Mouse (Mus musculus): ENCODE measurements around the gene Usp28. TPM values are rescaled to one million over a fixed set of nuclear protein-coding genes. Genes with fewer than 3 reads are reported as not detected.

Usp28 gene
- 181 TPM for total RNA-seq (2023)

DNA sequence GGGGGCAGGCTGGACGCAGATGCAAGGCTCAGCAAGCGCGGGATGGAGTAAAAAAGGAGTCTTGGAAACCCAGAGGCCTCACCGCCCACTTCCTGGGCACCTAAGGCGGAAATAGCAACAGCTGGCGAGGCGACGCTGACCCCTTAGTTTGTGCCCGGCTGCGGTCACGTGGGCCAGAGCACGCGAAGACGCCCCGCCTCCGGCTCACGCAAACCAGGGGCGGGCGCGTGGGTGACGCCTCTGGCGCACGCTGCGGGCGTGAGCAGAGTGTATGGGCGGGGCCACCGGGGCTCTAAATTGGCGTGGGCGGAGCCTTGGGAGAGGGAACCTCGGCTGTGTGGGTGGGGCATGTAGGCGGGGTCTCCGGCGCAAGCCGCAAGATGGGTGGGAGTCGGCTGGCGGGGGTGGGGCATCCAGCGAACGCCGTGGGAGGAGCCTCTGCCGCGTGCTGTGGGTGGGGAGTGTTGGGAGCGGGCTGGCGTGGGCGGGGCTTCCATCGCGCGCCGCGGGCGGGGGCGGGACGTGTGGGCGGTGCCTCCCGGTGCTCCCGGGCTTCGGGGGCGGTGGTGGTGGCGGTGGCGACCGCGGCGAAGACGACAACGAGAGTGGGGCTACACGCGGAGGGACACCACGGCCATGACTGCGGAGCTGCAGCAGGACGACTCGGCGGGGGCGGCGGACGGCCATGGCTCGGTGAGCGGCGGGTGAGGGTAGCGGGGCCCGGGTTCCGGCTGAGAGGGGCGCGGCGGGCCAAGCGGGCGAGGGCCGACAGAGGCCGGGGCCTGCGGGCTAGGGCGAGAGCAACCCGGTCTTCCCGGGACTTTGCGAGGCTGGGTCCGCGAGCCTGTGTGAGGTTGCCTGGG lies at the start of gene Usp28:
Usp28 (plus strand) TSS at position 531 of the 863 bp plus-strand sequence.

DNA sequence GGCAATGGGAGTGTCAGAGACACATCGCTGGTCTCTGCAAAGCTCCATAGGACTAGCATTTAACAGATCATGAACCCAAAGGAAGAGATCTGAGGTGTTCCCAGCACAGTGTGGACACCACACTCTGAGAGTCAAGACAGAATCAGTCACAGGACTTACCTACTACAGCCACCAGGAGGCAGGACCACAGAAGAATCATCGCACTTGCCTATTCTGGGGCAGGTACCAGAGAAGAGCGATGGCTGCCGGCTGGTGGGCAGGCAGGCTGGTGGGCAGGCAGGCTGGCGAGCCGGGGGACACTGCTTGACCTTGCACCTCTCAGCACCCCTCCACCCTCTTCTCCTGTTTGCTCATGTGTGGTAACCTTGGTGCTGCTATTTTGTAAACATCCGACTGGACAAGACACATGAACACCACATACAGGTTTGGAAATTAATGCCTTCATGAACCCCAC lies 20.6 kb upstream of the Usp28 start, which contains the start of gene Htr3b:
Htr3b (minus strand) TSS at position 404 of the 454 bp plus-strand sequence.

DNA sequence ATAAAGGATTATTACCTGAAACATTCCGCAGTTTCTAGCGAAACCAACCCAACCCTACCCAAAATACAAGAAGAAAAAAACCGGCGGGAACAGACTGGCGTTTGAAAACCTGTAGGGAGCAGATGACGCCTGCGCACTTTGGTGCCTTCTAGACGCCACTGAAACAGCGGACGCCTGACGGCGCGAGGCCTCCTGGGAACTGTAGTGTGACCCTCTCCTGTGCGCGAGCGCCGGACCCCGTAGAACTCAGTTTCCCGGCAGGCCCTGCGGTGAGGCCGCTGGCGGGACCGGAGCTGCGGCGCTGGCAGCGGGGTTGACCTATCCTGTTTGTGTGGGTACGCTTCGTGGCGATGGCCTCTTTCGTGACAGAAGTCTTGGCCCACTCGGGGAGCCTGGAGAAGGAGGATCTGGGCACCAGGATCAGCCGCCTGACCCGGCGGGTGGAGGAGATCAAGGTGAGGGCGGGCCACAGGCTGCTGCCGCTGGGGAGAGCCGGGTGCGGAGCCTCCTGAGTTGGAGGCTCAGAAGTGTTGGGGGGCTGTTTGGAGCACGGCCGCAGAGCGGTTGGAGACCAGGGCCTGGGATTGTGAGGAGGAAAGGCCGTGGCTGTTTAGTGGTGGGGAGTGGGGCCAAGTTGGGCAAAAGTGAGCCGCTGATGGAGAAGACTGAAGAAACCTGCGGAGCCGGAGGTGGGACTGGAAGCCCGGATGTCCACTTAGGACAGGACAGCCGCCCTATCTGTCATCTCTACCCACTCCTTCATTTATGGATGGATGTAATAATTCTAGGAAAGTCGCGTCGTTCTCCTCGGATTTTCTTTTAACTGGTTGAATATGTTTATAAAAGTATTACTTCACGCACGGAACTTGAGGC lies 70.4 kb downstream of the Usp28 start, which contains the start of gene Zw10:
Zw10 (plus strand) TSS at position 281 of the 873 bp plus-strand sequence.

DNA sequence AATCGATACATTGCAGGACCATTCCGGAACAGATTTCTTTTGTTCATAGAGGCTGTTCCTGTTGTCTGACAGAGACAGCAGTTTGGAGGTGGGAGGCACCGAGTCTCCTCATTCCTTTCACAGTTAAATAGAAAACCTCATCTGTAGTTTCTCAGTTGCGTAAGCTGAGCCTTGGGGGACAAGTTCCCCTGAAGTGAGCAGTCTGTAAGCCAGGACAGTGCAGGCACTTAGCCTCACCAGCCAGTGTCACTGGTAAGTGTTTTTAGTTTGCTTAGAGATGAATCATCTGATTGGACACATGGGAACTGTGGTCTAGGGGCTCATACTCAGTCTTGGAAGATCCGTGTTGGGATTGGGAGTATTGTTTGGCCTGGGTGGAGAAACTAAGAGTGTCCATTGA lies 95.9 kb downstream of the Usp28 start, which contains the start of gene Tmprss5:
Tmprss5 (plus strand) TSS at position 154 of the 400 bp plus-strand sequence.

Other genes with a start within 250 kb of the Usp28 start
- 2.8 TPM for gene Zbtb16, start 149.2 kb upstream of the Usp28 start, total RNA-seq (2023)
- not detected for gene Htr3a, start 74.3 kb upstream of the Usp28 start, total RNA-seq (2023)
- gene Htr3b, start 20.4 kb upstream of the Usp28 start, total RNA-seq (2023) = not detected
- 46.2 TPM for gene Zw10, start 70.2 kb downstream of the Usp28 start, total RNA-seq (2023)
- gene Tmprss5, start 95.9 kb downstream of the Usp28 start, total RNA-seq (2023) = not detected